Comparison of ENCODE assay signal across 8 mouse cellular contexts in the genomic region with DNA sequence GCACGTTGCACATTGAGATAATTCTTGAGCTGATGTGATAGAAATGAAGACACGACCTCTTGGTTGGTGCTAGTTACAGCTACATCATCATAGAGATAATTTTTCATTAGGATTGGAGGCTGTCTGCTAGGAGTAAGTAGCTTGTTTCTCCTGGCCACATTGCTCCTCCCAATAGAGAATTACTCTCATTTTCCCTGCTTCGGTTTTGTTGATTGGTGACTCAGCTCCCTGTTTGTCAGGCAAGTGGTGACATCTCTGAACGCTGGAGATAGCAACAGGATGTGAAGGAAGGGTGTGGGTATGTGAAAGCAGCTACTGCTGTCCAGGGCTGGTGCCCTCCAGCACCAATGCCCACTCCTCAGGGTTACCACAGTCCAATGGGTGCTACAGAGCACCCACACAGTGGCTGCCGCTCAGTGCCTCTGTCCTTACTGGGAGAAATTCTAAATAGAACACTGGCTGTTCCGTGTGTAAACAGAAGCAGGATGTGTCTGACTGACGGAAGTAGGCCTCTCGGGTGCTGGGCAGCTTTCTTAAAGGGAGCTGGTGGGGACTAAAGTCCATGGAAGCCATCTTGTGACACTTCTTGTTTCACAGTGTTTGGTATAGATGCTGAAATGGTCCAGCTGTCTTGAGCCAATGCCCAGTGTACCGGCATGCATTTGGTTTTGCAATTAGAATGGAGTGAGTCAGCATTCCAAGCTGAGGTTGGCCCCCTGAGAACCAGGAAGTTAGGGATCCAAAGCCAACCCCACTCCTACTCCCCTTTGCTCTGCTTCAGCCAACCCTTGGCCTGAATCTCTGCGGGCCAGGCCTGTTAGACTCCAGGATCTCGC. TPM values are rescaled to one million over a fixed set of nuclear protein-coding genes. Genes with fewer than 3 reads are reported as not detected.
DNase-seq lines count a peak whose midpoint lies in the region; ATAC-seq and TF ChIP-seq lines count a peak whose summit lies in the region.

No protein-coding gene starts in this region.

- peak; percentile 95 for DNase-seq in MEL-GATA-1-ER (ENCODE audit: extremely low read depth, low read depth)
- peak; percentile 36 to 49 for DNase-seq in frontal cortex, postnatal 36 days (ENCODE audit: low spot score in 2 of 2)
- peak; percentile 22 to 37 for DNase-seq in left cerebral cortex, adult 2 months (ENCODE audit: extremely low spot score in 1 of 2, low spot score in 2 of 2)
- DNase-seq in spleen, adult 2 months (ENCODE audit: low read depth in 1 of 2, low spot score in 2 of 2): peak in 1 of 2 experiments; percentile 29
- no peak for DNase-seq in embryo, embryonic 10 days (ENCODE audit: low spot score)

- 4% methylated on average over 11 of the region's 11 CpGs for WGBS in bone marrow, adult 2 months
- 73% methylated on average over 11 of the region's 11 CpGs for WGBS in hindbrain, embryonic 12.5 days
- WGBS in macrophage (ENCODE audit: missing documents): 4% methylated on average over 11 of the region's 11 CpGs
- WGBS in spleen, adult 2 months: 13% methylated on average over 11 of the region's 11 CpGs

- peaks cover 82% of the 10 kb centered on the region for H3K79me2 ChIP-seq in macrophage (ENCODE audit: inconsistent target)

- no peak for TF ChIP-seq CTCF in bone marrow, adult 2 months (IDR thresholded peaks at IDR 0.05; ENCODE audit: control insufficient read depth, insufficient read depth, low read length)
- no peak for TF ChIP-seq CTCF in left cerebral cortex, adult 2 months (IDR thresholded peaks at IDR 0.05)
- TF ChIP-seq CTCF in spleen, adult 2 months (IDR thresholded peaks at IDR 0.05; ENCODE audit: extremely low read depth, insufficient read depth, insufficient read length, insufficient replicate concordance): no peak

- TF ChIP-seq POLR2A in bone marrow, adult 2 months (IDR thresholded peaks at IDR 0.05; ENCODE audit: borderline replicate concordance, control insufficient read depth, low read depth, low read length): peak; percentile 52
- no peak; the same call in none of the 2 replicates for TF ChIP-seq POLR2A in spleen, adult 2 months (IDR thresholded peaks at IDR 0.05; ENCODE audit: low read depth, low read length)

- H3K9ac ChIP-seq in hindbrain, embryonic 12.5 days: 0 out of 2 replicates have a peak overlapping the region, but pooled peaks have one; percentile 3

- peaks cover 9% of the 10 kb centered on the region; the same call in 1 of the 2 replicates for H3K36me3 ChIP-seq in hindbrain, embryonic 12.5 days
- H3K36me3 ChIP-seq in macrophage (ENCODE audit: inconsistent target): no peaks in the 10 kb centered on the region
- H3K36me3 ChIP-seq in spleen, adult 2 months (ENCODE audit: control insufficient read depth, insufficient read depth, low read length): 0 out of 2 replicates have a peak, but pooled peaks cover 1% of the 10 kb centered on the region

- H3K4me1 ChIP-seq in bone marrow, adult 2 months (ENCODE audit: control insufficient read depth, insufficient read depth, low read length): peaks cover 10% of the 10 kb centered on the region
- peaks cover 32% of the 10 kb centered on the region for H3K4me1 ChIP-seq in hindbrain, embryonic 12.5 days
- H3K4me1 ChIP-seq in spleen, adult 2 months (ENCODE audit: control insufficient read depth, insufficient read depth, insufficient read length): peaks cover 29% of the 10 kb centered on the region

- ATAC-seq in hindbrain, embryonic 12.5 days (ENCODE audit: low FRiP score): no peak

- peak overlapping the region; percentile 97 for H3K27ac ChIP-seq in bone marrow, adult 2 months (ENCODE audit: control insufficient read depth, insufficient read depth, low read depth, low read length, poor library complexity)
- H3K27ac ChIP-seq in hindbrain, embryonic 12.5 days: peak overlapping the region; percentile 58
- H3K27ac ChIP-seq in left cerebral cortex, adult 2 months: peak overlapping the region; percentile 94
- H3K27ac ChIP-seq in macrophage: peak overlapping the region; percentile 98
- peak overlapping the region; percentile 98 for H3K27ac ChIP-seq in spleen, adult 2 months (ENCODE audit: insufficient read depth, low read length)

- intact Hi-C loops in left cerebral cortex, adult 2 months (cut with DNase I): no loop called here

- peak overlapping the region; percentile 84; the same call in 1 of the 2 replicates for H3K4me2 ChIP-seq in hindbrain, embryonic 12.5 days (replicated peaks)

- no peaks in the 10 kb centered on the region for H3K27me3 ChIP-seq in hindbrain, embryonic 12.5 days
- no peaks in the 10 kb centered on the region for H3K27me3 ChIP-seq in spleen, adult 2 months (ENCODE audit: control insufficient read depth, insufficient read depth, low read length)

- H3K9me3 ChIP-seq in hindbrain, embryonic 12.5 days (replicated peaks): no peaks in the 10 kb centered on the region

- peak overlapping the region; percentile 39 for H3K4me3 ChIP-seq in bone marrow, adult 2 months (replicated peaks; ENCODE audit: control insufficient read depth, low read depth, low read length)
- H3K4me3 ChIP-seq in hindbrain, embryonic 12.5 days: no peak overlapping the region
- no peak overlapping the region for H3K4me3 ChIP-seq in left cerebral cortex, adult 2 months
- peak overlapping the region; percentile 4; the same call in 1 of the 2 replicates for H3K4me3 ChIP-seq in macrophage (ENCODE audit: inconsistent target)
- H3K4me3 ChIP-seq in spleen, adult 2 months (ENCODE audit: extremely low read depth, insufficient read depth, insufficient read length): peak overlapping the region; percentile 26; the same call in 1 of the 2 replicates

RNA-seq across cellular contexts. Expression of gene Zc3h4, which starts 5.0 kb away (rescaled TPM):
- polyA plus RNA-seq in bone marrow, adult 2 months (2011; ENCODE audit: insufficient read depth, insufficient read length, low replicate concordance, missing spikeins): 56.8 and 95.0 TPM in 2 replicates
- polyA plus RNA-seq in hindbrain, embryonic 12.5 days (2016; fragmentation: Nextera tagmentation; extraction: Ambion mirVana): 26.4 and 30.0 TPM in 2 replicates
- total RNA-seq in left cerebral cortex, adult 2 months (2021): 10 to 100 TPM; 58.3 to 58.7 TPM
- 100 to 1,000 TPM in 2 of 26 experiments, 10 to 100 TPM in 24; 40.1 to 107 (median 74.8) TPM for total RNA-seq in macrophage (2018; cell fraction: chromatin; rRNA removed)
- total RNA-seq in macrophage (2018; cell fraction: cytosol; rRNA removed): 10 to 100 TPM; 18.6 to 45.7 (median 30.8) TPM
- total RNA-seq in macrophage (2018; cell fraction: nucleus; rRNA removed): 10 to 100 TPM; 34.2 to 77.9 (median 51.1) TPM
- polyA plus RNA-seq in macrophage (2018): 23.8 to 26.3 TPM (median 25.4 TPM) in 3 replicates
- 47.2 and 57.2 TPM in 2 replicates for polyA plus RNA-seq in spleen, adult 2 months (2012; rRNA removed)

RNA-seq across cellular contexts. Expression of gene Sae1, which starts 18.1 kb away (rescaled TPM):
- 66.8 and 78.5 TPM in 2 replicates for polyA plus RNA-seq in bone marrow, adult 2 months (2011; ENCODE audit: insufficient read depth, insufficient read length, low replicate concordance, missing spikeins)
- 307 and 311 TPM in 2 replicates for polyA plus RNA-seq in hindbrain, embryonic 12.5 days (2016; fragmentation: Nextera tagmentation; extraction: Ambion mirVana)
- 100 to 1,000 TPM; 100 to 105 TPM for total RNA-seq in left cerebral cortex, adult 2 months (2021)
- 10 to 100 TPM in 24 of 26 experiments, 1 to 10 TPM in 2; 7.7 to 58.2 (median 29.0) TPM for total RNA-seq in macrophage (2018; cell fraction: chromatin; rRNA removed)
- 10 to 100 TPM; 42.3 to 78.0 (median 54.8) TPM for total RNA-seq in macrophage (2018; cell fraction: cytosol; rRNA removed)
- 10 to 100 TPM; 18.5 to 56.7 (median 31.3) TPM for total RNA-seq in macrophage (2018; cell fraction: nucleus; rRNA removed)
- 50.0 to 88.6 TPM (median 68.1 TPM) in 3 replicates for polyA plus RNA-seq in macrophage (2018)
- polyA plus RNA-seq in spleen, adult 2 months (2012; rRNA removed): 16.7 and 20.7 TPM in 2 replicates

RNA-seq across cellular contexts. Expression of gene Tmem160, which starts 46.8 kb away (rescaled TPM):
- polyA plus RNA-seq in bone marrow, adult 2 months (2011; ENCODE audit: insufficient read depth, insufficient read length, low replicate concordance, missing spikeins): 21.7 and 45.2 TPM in 2 replicates
- 52.6 and 55.9 TPM in 2 replicates for polyA plus RNA-seq in hindbrain, embryonic 12.5 days (2016; fragmentation: Nextera tagmentation; extraction: Ambion mirVana)
- total RNA-seq in left cerebral cortex, adult 2 months (2021): 10 to 100 TPM; 68.0 to 69.0 TPM
- total RNA-seq in macrophage (2018; cell fraction: chromatin; rRNA removed): 1 to 10 TPM in 22 of 26 experiments, not detected in 4; 1.3 to 9.0 (median 2.7) TPM
- 10 to 100 TPM; 44.2 to 78.5 (median 64.6) TPM for total RNA-seq in macrophage (2018; cell fraction: cytosol; rRNA removed)
- 10 to 100 TPM in 21 of 26 experiments, 1 to 10 TPM in 5; 4.6 to 31.6 (median 18.8) TPM for total RNA-seq in macrophage (2018; cell fraction: nucleus; rRNA removed)
- polyA plus RNA-seq in macrophage (2018): 9.5 to 50.4 TPM (median 41.7 TPM) in 3 replicates
- polyA plus RNA-seq in spleen, adult 2 months (2012; rRNA removed): 118 and 170 TPM in 2 replicates

Comparison
In these comparisons a context has a peak if more than half of its experiments do, and no peak if none do; other contexts are left out.
1. H3K4me3 ChIP-seq: peak in bone marrow, adult 2 months (single experiment), macrophage (single experiment) and spleen, adult 2 months (single experiment); none in hindbrain, embryonic 12.5 days (single experiment) and left cerebral cortex, adult 2 months (single experiment).
2. Peak in every context shown above with its lines, with median percentiles within 50 percentile points of each other: H3K27ac ChIP-seq.